Mouse (Mus musculus) thymus, adult 2 months (tissue): ENCODE results near the gene Gm266. TPM values are rescaled to one million over a fixed set of nuclear protein-coding genes. Genes with fewer than 3 reads are reported as not detected.

Source experiments
- DNase-seq: peaks from one replicate; pipeline ENCODE4 v3.0.0; 2021
- H3K27ac ChIP-seq: fragments of 200-500 bp; 2 replicates; pipeline ENCODE4 v1.5.1; 2012; ENCODE audit warnings: low read length, control low read depth; ENCODE audit not compliant: control insufficient read depth, insufficient read depth
- H3K27me3 ChIP-seq: fragments of 200-500 bp; 2 replicates; pipeline ENCODE4 v1.6.1; 2012; ENCODE audit warnings: mild to moderate bottlenecking, low read length, moderate library complexity, mixed read lengths; ENCODE audit not compliant: control insufficient read depth, insufficient read depth
- H3K36me3 ChIP-seq: fragments of 200-500 bp; 2 replicates; pipeline ENCODE4 v1.6.1; 2012; ENCODE audit warnings: mild to moderate bottlenecking, low read length, moderate library complexity; ENCODE audit not compliant: control insufficient read depth, insufficient read depth
- H3K4me1 ChIP-seq: fragments of 200-500 bp; replicated peaks from 2 replicates; pipeline ENCODE4 v1.6.1; 2012; ENCODE audit warnings: low read length; ENCODE audit not compliant: control insufficient read depth, insufficient read depth
- H3K4me3 ChIP-seq: fragments of 200-500 bp; 2 replicates; pipeline ENCODE4 v1.5.1; 2012; ENCODE audit warnings: mild to moderate bottlenecking, low read length, control low read depth, moderate library complexity; ENCODE audit not compliant: control insufficient read depth, insufficient read depth
- CTCF ChIP-seq: fragments of 200-500 bp; IDR thresholded peaks from 2 replicates; pipeline ENCODE4 v1.5.1; 2012; ENCODE audit warnings: mild to moderate bottlenecking, control low read depth, low read length, moderate library complexity, borderline replicate concordance; ENCODE audit not compliant: control insufficient read depth, poor library complexity, insufficient read depth; ENCODE audit errors: extremely low read depth
- POLR2A ChIP-seq: fragments of 200-500 bp; IDR thresholded peaks from 2 replicates; pipeline ENCODE4 v1.6.1; 2012; ENCODE audit warnings: mild to moderate bottlenecking, low read length, control low read depth, moderate library complexity; ENCODE audit not compliant: control insufficient read depth, poor library complexity, insufficient read depth; ENCODE audit errors: extremely low read depth
- WGBS: fragments of 180-500 bp; shearing (Covaris S2); methylation state at CpG from one replicate; pipeline ENCODE4 v1.1.7; 2018; 5-methylcytosine and 5-hydroxymethylcytosine counted together
- polyA plus RNA-seq: library from polyadenylated mRNA; depleted of rRNA; stranded (reverse); fragments of >200 nt; gene quantifications from 2 replicates; pipeline ENCODE4 v1.2.3, GENCODE M21; 2012

The Gm266 gene
- polyA plus RNA-seq, 1 experiment: 1.4 TPM

DNA sequence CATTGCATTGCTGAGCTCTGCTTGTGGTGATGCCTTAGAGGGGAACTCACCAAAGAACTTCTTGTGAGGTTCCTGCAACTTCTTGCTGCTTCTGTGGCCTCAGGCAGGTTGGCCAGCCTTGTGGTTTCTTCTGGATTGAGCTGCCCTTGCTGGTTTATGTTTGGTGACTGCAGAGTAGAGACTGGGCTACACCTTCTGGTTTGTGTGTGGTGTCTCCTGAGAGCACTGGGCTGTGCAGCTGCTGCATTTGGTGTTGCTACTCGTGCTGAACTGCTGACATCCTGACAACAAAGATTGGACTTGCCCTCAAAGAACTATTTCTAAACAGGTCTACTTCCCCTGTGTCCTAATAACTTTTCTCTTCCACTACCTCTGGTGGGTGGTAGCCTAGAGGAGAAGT is 38.8 kb upstream of the Gm266 start:
- 57% methylated on average over 1 of the region's 1 CpGs for WGBS
- no peaks in the 10 kb centered on the region for H3K36me3 ChIP-seq
- H3K27ac ChIP-seq: no peak overlapping the region
- no peak for DNase-seq
- no peaks in the 10 kb centered on the region for H3K4me1 ChIP-seq
- no peak for TF ChIP-seq CTCF
- TF ChIP-seq POLR2A: no peak
- no peaks in the 10 kb centered on the region for H3K27me3 ChIP-seq
- no peak overlapping the region for H3K4me3 ChIP-seq

DNA sequence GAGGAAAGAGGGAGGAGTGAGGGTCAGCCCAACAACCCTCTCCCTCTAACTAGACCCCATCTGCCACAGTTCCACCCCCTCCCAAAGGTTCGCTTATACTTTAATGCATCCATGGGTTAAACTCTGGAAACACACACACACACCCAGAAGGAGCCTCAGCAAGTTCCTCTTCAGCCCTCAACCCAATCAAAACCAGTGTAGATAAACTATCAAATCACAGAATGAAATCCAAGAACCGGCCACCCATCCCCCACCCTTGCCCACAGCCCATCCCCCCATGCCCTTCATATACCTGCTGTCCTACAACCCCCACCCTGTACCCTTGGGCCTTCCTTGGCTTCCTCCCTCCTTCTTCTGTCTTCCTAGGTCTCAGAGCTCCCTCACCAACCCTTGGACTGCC is 35.4 kb upstream of the Gm266 start:
- 84% methylated on average over 2 of the region's 2 CpGs for WGBS
- Histone ChIP-seq H3K4me1 (no peaks in the 10 kb centered on the region), H3K27me3 (no peaks in the 10 kb centered on the region), H3K36me3 (no peaks in the 10 kb centered on the region), H3K4me3 (no peak overlapping the region), H3K27ac (no peak overlapping the region)
- no peak for DNase-seq
- no peak for TF ChIP-seq POLR2A
- TF ChIP-seq CTCF: no peak

- Histone ChIP-seq H3K4me3 (no peak overlapping the region), H3K27ac (no peak overlapping the region), H3K4me1 (0 out of 2 replicates have a peak, but pooled peaks cover under 1% of the 10 kb centered on the region), H3K27me3 (no peaks in the 10 kb centered on the region), H3K36me3 (no peaks in the 10 kb centered on the region)
- 95% methylated on average over 5 of the region's 5 CpGs for WGBS
- DNase-seq: no peak
- no peak for TF ChIP-seq CTCF
- no peak for TF ChIP-seq POLR2A
Measured at GRCm38 (mm10) chr12:111519821-111520220, 34.2 kb upstream of the Gm266 start.

- WGBS: 99% methylated on average over 9 of the region's 9 CpGs
- no peaks in the 10 kb centered on the region for H3K36me3 ChIP-seq
- no peak for DNase-seq
- H3K4me3 ChIP-seq: no peak overlapping the region
- no peak overlapping the region for H3K27ac ChIP-seq
- 0 out of 2 replicates have a peak, but pooled peaks cover 3% of the 10 kb centered on the region for H3K4me1 ChIP-seq
- no peaks in the 10 kb centered on the region for H3K27me3 ChIP-seq
- TF ChIP-seq POLR2A: no peak
- TF ChIP-seq CTCF: no peak
Measured at GRCm38 (mm10) chr12:111518391-111518790, 32.8 kb upstream of the Gm266 start.

- Histone ChIP-seq H3K27ac (no peak overlapping the region), H3K4me1 (0 out of 2 replicates have a peak, but pooled peaks cover 3% of the 10 kb centered on the region), H3K27me3 (no peaks in the 10 kb centered on the region), H3K36me3 (no peaks in the 10 kb centered on the region), H3K4me3 (no peak overlapping the region)
- WGBS: 63% methylated on average over 4 of the region's 4 CpGs
- DNase-seq: no peak
- no peak for TF ChIP-seq CTCF
- no peak for TF ChIP-seq POLR2A
Measured at GRCm38 (mm10) chr12:111517901-111518300, 32.3 kb upstream of the Gm266 start.

GRCm38 (mm10) chr12:111516826-111517225 is 31.2 kb upstream of the Gm266 start:
- H3K27ac ChIP-seq: no peak overlapping the region
- H3K4me1 ChIP-seq: 0 out of 2 replicates have a peak, but pooled peaks cover 3% of the 10 kb centered on the region
- DNase-seq: no peak
- TF ChIP-seq POLR2A (no peak), CTCF (no peak)
- 29% methylated on average over 6 of the region's 6 CpGs for WGBS
- H3K4me3 ChIP-seq: no peak overlapping the region
- no peaks in the 10 kb centered on the region for H3K27me3 ChIP-seq
- H3K36me3 ChIP-seq: no peaks in the 10 kb centered on the region

DNA sequence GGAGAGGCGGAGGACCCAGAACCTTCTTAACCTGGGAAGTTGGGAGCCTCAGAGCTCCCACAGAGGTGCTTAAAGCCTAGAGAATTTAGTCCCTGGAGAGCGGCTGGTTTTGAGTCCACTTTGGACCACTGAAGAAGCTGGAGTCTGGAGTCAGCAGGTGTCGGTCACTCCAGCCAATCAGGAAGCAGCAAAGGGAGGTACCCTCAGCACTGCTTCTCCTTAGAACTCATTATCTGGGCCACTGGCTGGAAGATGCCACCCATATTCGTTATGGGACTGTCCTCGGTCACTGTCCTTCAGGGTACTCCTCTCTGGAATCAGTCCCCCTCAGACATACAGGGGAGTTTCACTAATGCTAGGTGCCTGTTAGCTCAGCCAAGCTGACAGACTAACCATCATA is 30.3 kb upstream of the Gm266 start:
- H3K4me1 ChIP-seq: 0 out of 2 replicates have a peak, but pooled peaks cover 3% of the 10 kb centered on the region
- no peak overlapping the region for H3K27ac ChIP-seq
- H3K36me3 ChIP-seq: no peaks in the 10 kb centered on the region
- no peak overlapping the region for H3K4me3 ChIP-seq
- no peaks in the 10 kb centered on the region for H3K27me3 ChIP-seq
- DNase-seq: no peak
- TF ChIP-seq CTCF (no peak), POLR2A (no peak)
- WGBS: 93% methylated on average over 5 of the region's 5 CpGs
